Mouse (Mus musculus): ENCODE measurements around the gene Slc6a8. TPM values are rescaled to one million over a fixed set of nuclear protein-coding genes. Genes with fewer than 3 reads are reported as not detected.
A peak's percentile ranks its signal among the peaks of the same experiment; 100 is the strongest.

Gene Slc6a8
- polyA plus RNA-seq (2012; rRNA removed): 4.9 and 5.7 TPM in 2 replicates

GRCm38 (mm10) chrX:73672879-73673618, at the start of gene Slc6a8:
TSS of gene Slc6a8 (plus strand) at chrX:73673150.
- Histone ChIP-seq H3K4me1 (ENCODE audit: control insufficient read depth, insufficient read depth, low read length) (peaks cover 8% of the 10 kb centered on the region), H3K27me3 (ENCODE audit: control insufficient read depth, insufficient read depth, low read length) (no peaks in the 10 kb centered on the region), H3K4me3 (ENCODE audit: control insufficient read depth, low read depth, low read length) (peak within 1 kb of the TSS; percentile 80), H3K36me3 (ENCODE audit: control insufficient read depth, insufficient read depth, low read length) (no peaks in the 10 kb centered on the region), H3K27ac (ENCODE audit: control insufficient read depth, insufficient read depth, low read depth, low read length) (peak within 1 kb of the TSS; percentile 25; the same call in 1 of the 2 replicates)
- TF ChIP-seq POLR2A (IDR thresholded peaks at IDR 0.05; ENCODE audit: control insufficient read depth, low read depth, low read length) (no peak), CTCF (IDR thresholded peaks at IDR 0.05; ENCODE audit: control insufficient read depth, insufficient read depth, insufficient replicate concordance, low read depth, low read length) (no peak)

DNA sequence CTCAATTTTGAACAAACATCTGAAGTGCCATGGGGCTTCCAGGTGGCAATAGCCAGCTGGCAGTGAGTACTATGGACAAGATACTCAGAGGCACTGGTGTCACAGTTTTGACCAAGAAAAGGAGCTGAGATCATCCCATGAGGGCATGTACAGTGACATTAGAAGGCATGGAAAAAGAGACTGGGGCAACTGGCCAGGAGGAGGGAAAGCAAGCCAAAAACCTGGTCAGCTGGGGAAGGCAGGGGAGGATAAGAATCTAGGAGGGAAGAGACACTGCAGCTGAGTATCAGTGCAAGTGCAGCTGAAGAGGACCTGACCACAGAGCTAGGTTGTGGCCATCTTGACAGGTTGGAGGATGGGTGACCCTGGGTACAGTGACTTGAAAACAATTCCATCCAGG, 46.0 kb upstream of the Slc6a8 start:
- no peak overlapping the region for H3K27ac ChIP-seq (ENCODE audit: control insufficient read depth, insufficient read depth, low read depth, low read length)
- H3K4me3 ChIP-seq (ENCODE audit: control insufficient read depth, low read depth, low read length): no peak overlapping the region
- no peaks in the 10 kb centered on the region for H3K27me3 ChIP-seq (ENCODE audit: control insufficient read depth, insufficient read depth, low read length)
- H3K4me1 ChIP-seq (ENCODE audit: control insufficient read depth, insufficient read depth, low read length): no peaks in the 10 kb centered on the region
- TF ChIP-seq CTCF (IDR thresholded peaks at IDR 0.05; ENCODE audit: control insufficient read depth, insufficient read depth, insufficient replicate concordance, low read depth, low read length) (no peak), POLR2A (IDR thresholded peaks at IDR 0.05; ENCODE audit: control insufficient read depth, low read depth, low read length) (no peak)
- no peaks in the 10 kb centered on the region for H3K36me3 ChIP-seq (ENCODE audit: control insufficient read depth, insufficient read depth, low read length)

GRCm38 (mm10) chrX:73635425-73635824, 37.5 kb upstream of the Slc6a8 start:
- Histone ChIP-seq H3K36me3 (ENCODE audit: control insufficient read depth, insufficient read depth, low read length) (no peaks in the 10 kb centered on the region), H3K27me3 (ENCODE audit: control insufficient read depth, insufficient read depth, low read length) (no peaks in the 10 kb centered on the region), H3K27ac (ENCODE audit: control insufficient read depth, insufficient read depth, low read depth, low read length) (no peak overlapping the region), H3K4me3 (ENCODE audit: control insufficient read depth, low read depth, low read length) (no peak overlapping the region), H3K4me1 (ENCODE audit: control insufficient read depth, insufficient read depth, low read length) (peaks cover 20% of the 10 kb centered on the region)
- TF ChIP-seq CTCF (IDR thresholded peaks at IDR 0.05; ENCODE audit: control insufficient read depth, insufficient read depth, insufficient replicate concordance, low read depth, low read length) (no peak), POLR2A (IDR thresholded peaks at IDR 0.05; ENCODE audit: control insufficient read depth, low read depth, low read length) (no peak)

DNA sequence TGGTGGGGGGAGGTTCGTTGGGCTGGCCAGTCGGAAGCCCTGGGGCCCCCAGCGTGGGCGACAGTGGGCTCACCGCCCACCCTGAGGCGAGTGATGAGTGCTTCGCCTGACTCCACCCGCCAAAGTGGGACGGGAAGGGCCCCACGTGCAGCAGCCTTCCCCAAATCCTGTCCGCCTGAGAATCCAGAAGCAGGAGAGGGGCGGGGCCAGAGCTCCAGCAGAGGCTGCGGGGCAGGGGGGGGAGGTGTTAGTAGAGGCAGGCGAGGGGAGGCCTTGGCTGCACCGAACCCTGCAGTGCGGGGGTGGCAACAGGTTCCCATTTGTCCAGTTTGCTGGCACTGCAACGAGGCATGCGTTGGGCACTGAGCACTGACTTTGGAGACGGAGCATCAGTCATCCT, 35.5 kb upstream of the Slc6a8 start:
- Histone ChIP-seq H3K36me3 (ENCODE audit: control insufficient read depth, insufficient read depth, low read length) (no peaks in the 10 kb centered on the region), H3K27me3 (ENCODE audit: control insufficient read depth, insufficient read depth, low read length) (no peaks in the 10 kb centered on the region), H3K4me1 (ENCODE audit: control insufficient read depth, insufficient read depth, low read length) (peaks cover 20% of the 10 kb centered on the region), H3K27ac (ENCODE audit: control insufficient read depth, insufficient read depth, low read depth, low read length) (no peak overlapping the region), H3K4me3 (ENCODE audit: control insufficient read depth, low read depth, low read length) (no peak overlapping the region)
- TF ChIP-seq CTCF (IDR thresholded peaks at IDR 0.05; ENCODE audit: control insufficient read depth, insufficient read depth, insufficient replicate concordance, low read depth, low read length) (no peak), POLR2A (IDR thresholded peaks at IDR 0.05; ENCODE audit: control insufficient read depth, low read depth, low read length) (no peak)

GRCm38 (mm10) chrX:73639255-73639675, 33.7 kb upstream of the Slc6a8 start, which contains the start of gene Dusp9:
TSS of gene Dusp9 (plus strand) at chrX:73639419.
- Histone ChIP-seq H3K36me3 (ENCODE audit: control insufficient read depth, insufficient read depth, low read length) (no peaks in the 10 kb centered on the region), H3K4me1 (ENCODE audit: control insufficient read depth, insufficient read depth, low read length) (peaks cover 20% of the 10 kb centered on the region), H3K27me3 (ENCODE audit: control insufficient read depth, insufficient read depth, low read length) (no peaks in the 10 kb centered on the region), H3K4me3 (ENCODE audit: control insufficient read depth, low read depth, low read length) (peak within 1 kb of the TSS; percentile 47), H3K27ac (ENCODE audit: control insufficient read depth, insufficient read depth, low read depth, low read length) (no peak within 1 kb of the TSS)
- no peak for TF ChIP-seq CTCF (IDR thresholded peaks at IDR 0.05; ENCODE audit: control insufficient read depth, insufficient read depth, insufficient replicate concordance, low read depth, low read length)
- no peak for TF ChIP-seq POLR2A (IDR thresholded peaks at IDR 0.05; ENCODE audit: control insufficient read depth, low read depth, low read length)

DNA sequence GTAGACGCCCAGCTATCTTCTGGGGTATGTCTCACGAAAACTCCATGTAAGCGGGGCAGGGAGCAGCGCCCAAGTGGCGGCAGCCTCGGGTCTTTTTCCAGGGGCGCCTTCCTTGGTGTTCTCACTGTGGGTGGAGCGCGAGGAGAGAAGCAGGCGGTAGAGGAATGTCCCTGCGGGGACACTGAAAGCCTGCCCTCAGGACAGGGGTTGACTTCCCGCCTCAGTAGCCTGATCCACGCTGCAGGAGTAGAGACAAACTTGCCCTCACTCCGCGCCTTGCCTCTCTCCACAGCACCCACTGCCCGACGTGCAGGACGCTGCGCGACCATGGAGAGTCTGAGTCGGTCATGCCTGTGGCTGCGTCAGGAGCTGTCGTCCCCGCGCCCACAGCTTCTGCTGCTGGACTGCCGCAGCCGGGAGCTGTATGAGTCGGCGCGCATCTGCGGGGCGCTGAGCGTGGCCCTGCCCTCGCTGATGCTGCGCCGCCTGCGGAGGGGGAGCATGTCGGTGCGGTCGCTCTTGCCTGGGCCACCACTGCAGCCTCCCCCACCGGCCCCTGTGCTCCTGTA, 33.0 kb upstream of the Slc6a8 start:
- Histone ChIP-seq H3K4me3 (ENCODE audit: control insufficient read depth, low read depth, low read length) (peak overlapping the region; percentile 47), H3K4me1 (ENCODE audit: control insufficient read depth, insufficient read depth, low read length) (peaks cover 20% of the 10 kb centered on the region), H3K27me3 (ENCODE audit: control insufficient read depth, insufficient read depth, low read length) (no peaks in the 10 kb centered on the region), H3K36me3 (ENCODE audit: control insufficient read depth, insufficient read depth, low read length) (no peaks in the 10 kb centered on the region), H3K27ac (ENCODE audit: control insufficient read depth, insufficient read depth, low read depth, low read length) (no peak overlapping the region)
- TF ChIP-seq POLR2A (IDR thresholded peaks at IDR 0.05; ENCODE audit: control insufficient read depth, low read depth, low read length): no peak
- TF ChIP-seq CTCF (IDR thresholded peaks at IDR 0.05; ENCODE audit: control insufficient read depth, insufficient read depth, insufficient replicate concordance, low read depth, low read length): no peak

GRCm38 (mm10) chrX:73645121-73645520, 27.8 kb upstream of the Slc6a8 start:
- TF ChIP-seq CTCF (IDR thresholded peaks at IDR 0.05; ENCODE audit: control insufficient read depth, insufficient read depth, insufficient replicate concordance, low read depth, low read length) (no peak), POLR2A (IDR thresholded peaks at IDR 0.05; ENCODE audit: control insufficient read depth, low read depth, low read length) (no peak)
- H3K27ac ChIP-seq (ENCODE audit: control insufficient read depth, insufficient read depth, low read depth, low read length): no peak overlapping the region

More at GRCm38 (mm10) chrX:73645121-73645520, 27.8 kb upstream of the Slc6a8 start:
- H3K27me3 ChIP-seq (ENCODE audit: control insufficient read depth, insufficient read depth, low read length): no peaks in the 10 kb centered on the region
- peaks cover 2% of the 10 kb centered on the region; the same call in 1 of the 2 replicates for H3K4me1 ChIP-seq (ENCODE audit: control insufficient read depth, insufficient read depth, low read length)
- H3K4me3 ChIP-seq (ENCODE audit: control insufficient read depth, low read depth, low read length): no peak overlapping the region
- H3K36me3 ChIP-seq (ENCODE audit: control insufficient read depth, insufficient read depth, low read length): no peaks in the 10 kb centered on the region
